Mouse (Mus musculus) T-helper 1 cell (primary cell): ENCODE data around the gene C530025M09Rik.

Experiments used
- in situ Hi-C: fragments of 300-600 bp; cut with MboI, MseI; formaldehyde crosslinking; loops from one replicate; pipeline ENCODE4 v1.15.1; 2025; ENCODE audit warnings: high pct_unique_total_duplicates

The C530025M09Rik gene

DNA sequence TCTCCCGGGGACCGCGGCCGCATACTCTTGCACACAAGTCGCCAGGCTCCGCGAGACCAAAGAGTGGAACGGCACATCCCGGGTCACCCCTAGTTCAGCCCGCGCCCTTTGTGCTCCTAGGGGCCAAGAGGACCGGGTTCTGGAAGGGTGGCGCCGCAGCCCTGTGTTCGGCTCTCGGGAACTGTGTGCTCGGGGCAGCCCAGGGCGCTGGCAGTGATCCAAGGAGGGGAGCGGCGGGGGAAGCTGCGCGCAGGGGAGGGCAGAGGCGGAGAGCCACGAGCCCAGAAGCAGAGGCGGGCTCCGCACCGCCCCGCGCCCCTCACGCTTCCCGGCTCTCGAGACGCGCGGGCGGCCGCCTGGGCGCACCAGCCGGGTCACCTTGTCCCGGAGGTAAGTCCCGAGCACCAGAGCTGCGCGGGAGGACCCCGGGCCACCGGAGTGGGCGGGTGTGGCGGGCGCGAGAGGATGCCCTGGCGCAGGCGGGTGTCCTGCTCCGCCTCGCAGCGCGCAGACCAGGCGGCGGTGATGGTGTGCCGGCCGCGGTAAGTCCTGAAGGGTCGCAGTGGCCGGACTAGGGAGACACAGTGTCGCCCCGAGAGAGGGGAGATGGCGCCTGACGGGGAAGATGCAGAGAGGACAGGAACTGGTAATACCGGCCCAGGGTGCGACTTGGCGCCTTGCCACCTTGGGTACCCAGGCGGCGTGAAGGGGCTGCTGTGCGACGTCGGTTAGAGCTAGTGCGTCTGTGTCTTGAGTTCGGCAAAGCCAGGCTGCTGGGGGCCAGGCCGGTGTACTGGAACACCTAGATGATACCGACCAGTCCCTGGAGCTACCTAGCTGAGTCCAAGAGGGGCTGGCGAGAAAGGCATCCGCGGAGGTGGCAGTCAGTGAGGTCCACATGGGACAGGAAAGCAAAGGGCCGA lies at the start of gene C530025M09Rik:
Gene C530025M09Rik (minus strand): TSS at position 678 of the 923 bp plus-strand sequence.
- in situ Hi-C loops = no loop called here

DNA sequence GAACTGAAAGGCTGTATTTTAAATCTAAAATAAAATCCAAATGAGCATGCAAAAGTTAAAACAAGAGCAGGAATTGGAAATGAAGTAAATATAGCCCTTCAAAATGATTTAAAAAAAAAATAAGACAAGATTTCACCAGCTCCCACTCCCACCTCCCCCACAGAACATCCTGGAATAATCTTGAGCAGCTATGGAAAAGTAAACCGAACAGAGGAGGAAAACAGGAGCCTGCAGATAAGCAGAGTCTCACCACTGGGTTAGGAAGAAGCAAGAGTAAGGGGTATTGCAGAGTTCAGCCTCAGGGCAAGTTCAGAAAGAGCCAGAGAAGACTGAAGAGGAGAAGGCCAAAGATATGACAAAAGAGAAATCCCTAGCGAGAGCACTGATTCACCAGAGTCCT lies 46.9 kb upstream of the C530025M09Rik start:
- in situ Hi-C loops = no loop called here

DNA sequence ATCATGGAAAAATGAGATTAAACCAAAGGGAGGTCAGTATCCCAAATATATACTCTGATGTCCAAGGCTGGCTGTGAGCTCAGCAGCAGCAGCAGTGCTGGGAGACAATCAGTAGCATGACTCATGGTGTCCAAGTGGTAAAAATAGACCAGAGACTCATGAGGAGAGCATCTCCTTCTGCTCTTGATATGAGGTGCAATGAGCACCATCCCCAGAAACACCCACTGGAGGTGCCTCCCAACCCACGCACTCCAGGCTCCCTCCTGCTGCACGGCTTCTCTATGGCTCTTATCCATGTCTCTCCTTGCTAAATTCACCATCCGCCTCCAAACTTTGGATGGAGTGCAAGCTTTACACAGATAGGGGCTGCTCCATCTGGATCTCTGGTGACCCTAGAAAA lies 42.3 kb upstream of the C530025M09Rik start:
- in situ Hi-C loops = no loop called here

DNA sequence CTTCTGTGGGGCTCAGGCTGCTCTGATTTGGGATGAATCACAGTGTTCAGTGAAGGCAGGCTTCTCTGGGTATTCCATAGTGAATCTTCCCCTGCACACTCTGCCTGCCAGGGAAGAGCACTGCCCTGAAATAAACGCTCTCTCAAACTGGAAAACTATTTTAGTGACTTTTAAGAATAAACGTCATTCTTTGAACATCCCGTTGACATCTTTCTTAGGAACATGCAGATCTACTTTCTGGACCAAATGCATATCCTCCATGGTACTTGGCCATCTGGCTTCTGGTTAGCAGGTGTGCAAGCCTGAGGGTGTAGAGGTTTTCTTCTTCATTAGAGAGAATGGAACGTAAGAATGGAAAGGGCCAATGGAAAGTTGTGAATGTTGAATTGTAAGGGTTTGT lies 41.5 kb upstream of the C530025M09Rik start:
- in situ Hi-C loops = no loop called here

DNA sequence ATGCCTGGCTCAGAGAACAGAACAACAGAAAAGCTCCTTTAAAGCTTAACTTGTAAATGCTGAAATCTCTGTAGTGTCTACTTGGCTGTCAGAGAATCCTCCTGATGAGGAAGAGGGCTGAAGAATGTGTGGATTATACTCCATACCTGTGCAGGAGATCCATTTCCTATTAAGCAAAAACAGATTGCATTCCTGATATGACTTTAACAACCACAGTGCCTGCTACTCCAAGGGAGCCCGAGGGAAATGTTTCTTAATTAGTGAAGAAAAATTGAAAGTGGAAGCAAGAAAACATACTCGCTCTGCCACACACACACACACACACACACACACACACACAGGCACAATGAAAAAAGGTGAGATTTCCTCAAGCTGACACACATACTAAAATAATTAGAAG lies 39.5 kb upstream of the C530025M09Rik start:
- in situ Hi-C loops = no loop called here

DNA sequence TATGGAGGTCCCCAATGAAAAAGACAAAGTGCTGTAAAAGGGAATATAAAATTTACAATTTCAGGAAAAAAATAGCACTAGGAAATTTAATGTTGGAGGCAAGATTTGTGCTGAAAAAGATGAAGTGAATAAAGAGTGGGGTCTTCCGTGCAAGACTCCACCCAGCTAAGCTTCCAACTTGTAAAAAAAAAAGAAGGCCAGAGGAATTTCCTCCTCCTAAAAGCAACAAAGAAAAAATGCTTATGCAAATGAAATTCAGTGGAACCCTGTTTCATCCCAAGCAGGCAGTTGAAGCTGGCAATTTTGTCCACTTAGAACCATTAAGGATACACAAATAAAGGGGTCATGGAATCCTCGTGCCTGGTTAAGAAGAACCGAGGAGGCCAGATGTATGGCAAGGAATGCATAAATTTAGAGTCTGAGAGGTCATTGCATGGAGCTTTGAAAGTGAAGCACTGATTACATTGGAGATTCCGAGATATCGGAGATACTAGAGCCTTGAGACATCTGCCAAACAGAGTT lies 35.0 kb upstream of the C530025M09Rik start:
- in situ Hi-C loops = no loop called here

DNA sequence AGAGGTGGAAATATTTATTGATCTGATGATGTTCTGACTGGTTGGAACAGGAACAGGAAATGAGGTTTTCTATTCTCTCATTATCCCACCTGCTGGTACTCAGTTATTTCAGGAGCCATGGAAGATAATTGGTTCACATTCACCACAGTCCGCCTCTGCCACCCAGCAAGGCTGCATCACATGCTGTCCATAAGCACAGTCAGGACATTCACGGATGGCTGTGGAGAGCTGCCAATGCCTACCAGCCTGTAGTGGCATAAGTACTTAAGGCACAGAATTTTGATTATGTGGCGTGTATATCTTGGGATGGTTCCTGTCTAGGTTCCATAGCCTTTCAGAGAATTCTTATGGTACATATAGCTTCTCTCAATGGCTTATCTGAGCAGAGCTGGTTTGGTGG lies 30.0 kb upstream of the C530025M09Rik start:
- in situ Hi-C loops = no loop called here

DNA sequence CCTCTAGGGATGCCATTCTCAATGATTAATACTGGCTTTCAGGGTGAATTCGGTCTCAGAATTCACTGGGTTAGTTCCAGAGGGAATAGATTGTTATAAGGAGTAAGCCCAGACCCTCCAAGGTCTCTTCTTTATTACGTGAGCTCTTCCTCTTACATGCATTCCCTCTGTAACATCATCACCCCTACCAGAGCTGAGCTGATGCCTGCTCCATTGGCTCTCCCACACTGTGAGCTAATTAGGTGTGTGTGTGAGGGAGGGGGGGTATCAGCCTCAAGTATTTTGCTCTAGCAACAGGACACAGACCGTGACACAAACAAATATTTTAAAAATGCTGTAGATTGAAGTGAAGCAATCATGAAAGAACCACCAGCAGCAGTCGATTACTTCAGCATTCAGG lies 17.8 kb upstream of the C530025M09Rik start:
- in situ Hi-C loops = no loop called here

DNA sequence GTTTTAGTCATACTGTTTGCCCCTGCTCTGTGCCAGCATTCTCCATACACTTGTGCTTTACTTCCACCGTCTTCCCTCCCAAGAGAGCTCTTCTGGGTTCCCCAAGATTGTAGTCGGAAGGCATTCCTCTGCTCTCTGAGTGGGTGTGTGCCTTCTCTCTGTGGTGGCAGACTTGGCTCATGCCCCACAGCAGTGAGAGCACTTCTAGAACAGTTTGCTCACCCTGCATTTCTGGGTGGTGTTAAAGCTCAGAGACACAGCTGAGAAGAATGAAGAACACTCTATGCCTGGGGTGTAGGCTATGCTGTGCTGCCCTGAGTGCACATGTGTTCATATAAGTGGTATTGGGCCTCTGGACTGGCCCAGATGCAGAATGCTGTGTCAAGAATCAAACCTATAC lies 13.6 kb upstream of the C530025M09Rik start:
- in situ Hi-C loops = no loop called here

DNA sequence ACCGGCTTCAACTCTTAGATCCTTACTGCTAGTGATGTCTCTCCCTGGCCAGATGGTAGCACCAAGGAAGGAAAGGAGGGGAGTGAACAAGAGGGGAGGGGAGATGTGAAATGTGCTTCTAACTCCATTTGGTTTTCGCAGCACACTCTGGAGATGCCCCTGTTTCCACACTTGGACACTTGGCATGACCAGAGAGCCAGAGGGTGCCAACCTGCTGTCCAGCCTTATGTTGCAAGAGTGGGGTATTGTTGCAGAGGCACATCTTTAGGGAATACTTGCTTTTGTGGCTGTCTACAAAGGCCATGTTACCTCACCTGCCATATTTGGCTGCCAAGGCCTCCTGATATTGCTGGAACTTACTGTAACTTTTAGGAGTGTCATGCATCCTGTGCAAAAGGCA lies 8.7 kb upstream of the C530025M09Rik start:
- in situ Hi-C loops = no loop called here

DNA sequence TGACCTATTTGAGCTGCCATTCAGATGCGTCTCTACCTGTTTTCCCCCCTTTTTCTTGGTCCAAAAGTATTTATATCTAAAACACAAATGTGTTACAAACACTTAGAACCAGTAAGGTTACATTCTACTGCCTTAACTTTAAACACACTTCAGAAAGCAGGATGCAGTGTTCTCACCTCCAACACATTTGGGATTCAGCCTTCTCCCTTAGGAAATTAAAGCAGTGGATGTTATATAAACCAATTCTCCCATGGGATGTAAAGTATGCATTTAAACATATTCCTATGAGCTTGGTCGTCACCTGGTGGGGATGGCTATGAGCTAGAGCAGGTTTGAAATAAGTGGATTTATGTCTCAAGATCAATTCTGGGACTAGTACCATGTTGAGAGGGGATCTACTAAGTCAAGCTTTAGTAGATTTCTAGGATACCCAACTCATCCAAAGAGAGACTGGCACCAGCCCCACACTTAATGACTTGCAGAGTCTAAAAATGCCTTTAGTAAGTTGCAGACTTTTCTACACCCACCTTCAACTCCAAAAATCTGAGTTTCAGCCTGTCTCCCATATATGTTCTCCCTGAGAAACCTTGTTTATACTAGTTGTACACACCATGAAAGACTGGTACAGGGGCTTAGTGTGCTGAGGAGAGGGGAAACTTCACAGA lies 5.6 kb upstream of the C530025M09Rik start:
- in situ Hi-C loops = no loop called here

DNA sequence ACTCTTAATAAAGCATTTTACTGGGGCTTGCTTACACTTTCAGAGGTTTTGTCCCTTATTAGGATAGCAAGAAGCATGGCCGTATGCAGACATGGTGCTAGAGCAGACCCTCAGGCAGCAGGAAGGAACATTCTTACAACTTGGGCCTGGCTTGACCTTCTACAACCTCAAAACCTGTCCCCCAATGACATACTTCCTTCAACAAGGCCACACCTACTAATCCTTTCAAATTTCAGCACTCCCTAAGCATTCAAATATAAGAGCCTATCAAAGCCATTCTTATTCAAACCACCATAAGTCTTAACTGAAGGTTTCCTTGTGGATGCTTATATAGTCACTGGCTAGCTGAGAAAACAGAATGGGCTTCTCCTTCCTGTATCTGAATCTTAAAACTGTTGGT lies 4.1 kb upstream of the C530025M09Rik start:
- in situ Hi-C loops = no loop called here

DNA sequence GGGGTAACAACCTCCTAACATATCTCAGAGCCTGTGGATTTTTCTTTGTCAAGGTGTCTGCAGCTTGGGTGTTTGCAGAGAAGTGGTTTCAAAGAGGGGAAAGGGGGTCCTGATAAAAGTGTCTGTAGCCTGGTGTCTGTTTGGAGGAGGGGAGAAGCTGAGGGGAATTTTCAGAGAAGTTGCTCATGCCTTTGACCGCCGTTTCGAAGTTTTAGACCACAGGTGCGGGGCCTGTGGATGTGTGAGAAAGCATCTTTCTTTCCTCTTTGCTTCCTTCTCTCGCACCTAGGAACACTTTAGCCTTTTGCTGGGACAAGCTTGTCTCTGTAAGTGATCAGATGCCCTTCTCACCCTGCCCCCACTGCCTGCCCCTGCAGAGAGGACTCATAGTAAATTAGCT lies 1.3 kb upstream of the C530025M09Rik start:
- in situ Hi-C loops = no loop called here

DNA sequence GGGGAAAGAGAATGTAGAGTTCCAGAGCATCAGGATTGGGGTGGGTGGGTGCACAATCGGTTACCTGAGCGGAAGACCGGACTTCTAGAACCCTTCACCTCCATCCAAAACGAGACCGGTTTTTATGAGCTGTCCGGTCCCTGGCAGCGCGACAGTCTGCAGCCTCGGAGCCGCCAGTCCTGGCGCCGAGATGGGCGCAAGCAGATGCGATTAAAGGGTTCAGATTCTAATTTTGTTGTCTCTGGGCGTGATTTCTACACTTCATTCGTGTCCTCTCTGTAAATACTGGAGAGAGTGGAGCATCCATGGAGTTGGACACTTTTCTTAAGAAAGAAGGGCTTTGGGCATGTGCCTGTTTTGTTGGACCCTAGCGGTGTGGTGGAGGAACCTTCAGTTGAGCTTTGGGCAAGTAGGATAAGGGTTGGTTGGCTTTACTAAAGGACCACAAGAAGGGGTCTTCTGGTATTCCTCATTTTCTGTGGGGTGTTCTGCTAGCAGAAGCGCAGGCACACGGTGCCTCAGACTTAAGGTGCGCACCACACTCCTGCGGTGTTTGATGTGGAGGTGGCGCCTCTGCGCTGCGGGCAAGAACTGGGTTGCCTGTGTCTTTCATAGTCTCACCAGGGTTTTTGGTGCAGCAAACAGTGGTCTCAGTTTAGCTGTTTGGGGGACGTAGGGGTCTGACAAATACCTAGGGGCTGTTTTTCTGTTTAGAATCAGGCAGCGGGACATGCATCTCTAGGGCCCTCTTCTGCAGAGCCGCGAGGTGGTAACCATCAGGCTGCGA lies 639 bp upstream of the C530025M09Rik start:
- in situ Hi-C loops = no loop called here

DNA sequence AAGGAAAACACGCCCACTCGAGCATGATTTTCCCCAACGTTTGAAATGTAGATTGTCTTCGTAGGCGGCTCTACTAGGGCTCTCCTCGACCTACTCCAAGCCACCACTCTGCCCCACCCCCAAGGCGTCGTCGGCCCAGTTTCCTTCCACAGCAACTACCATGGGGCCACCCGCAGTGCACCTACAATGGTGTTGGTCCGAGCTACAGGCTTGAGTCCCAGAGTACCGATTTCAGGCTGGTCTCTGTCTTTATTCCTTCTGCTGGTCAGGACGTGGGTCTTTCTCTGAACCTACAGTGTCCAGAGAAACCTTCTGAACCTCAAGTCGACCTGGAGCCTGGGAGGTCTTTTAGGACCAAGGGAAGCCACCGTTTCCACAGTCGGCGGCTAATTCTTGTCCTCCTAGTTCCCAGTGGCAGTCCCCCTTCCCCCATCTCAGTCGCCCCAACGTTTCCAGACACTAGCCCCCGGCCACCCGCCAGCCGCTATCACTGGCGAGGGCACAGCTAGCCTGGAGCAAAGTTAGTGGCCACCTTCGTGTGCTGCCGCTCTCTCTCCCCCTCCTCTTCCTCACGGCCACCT lies 968 bp downstream of the C530025M09Rik start:
- in situ Hi-C loops = no loop called here

DNA sequence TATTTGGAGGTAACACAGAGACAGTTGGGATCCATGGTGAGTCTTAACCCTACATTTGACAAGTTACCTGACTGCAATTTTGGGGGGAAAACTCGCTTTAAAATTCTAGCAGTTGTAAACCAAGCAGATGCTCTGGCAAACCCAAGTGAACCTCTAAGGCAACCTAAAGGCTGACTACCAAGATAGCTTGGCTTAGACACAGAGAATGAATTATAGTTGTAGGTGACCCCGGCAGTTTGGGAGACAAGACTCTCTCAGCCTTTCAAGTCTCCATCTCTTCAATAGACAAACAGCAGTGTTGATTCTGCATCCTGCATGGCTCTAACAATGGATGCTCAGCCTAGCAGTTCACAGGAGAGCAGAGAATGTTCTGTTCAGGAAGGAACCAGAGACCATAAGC lies 2.1 kb downstream of the C530025M09Rik start, which contains the start of gene Syndig1:
Gene Syndig1 (plus strand): TSS at position 301 of the 400 bp plus-strand sequence.
- in situ Hi-C loops = no loop called here

DNA sequence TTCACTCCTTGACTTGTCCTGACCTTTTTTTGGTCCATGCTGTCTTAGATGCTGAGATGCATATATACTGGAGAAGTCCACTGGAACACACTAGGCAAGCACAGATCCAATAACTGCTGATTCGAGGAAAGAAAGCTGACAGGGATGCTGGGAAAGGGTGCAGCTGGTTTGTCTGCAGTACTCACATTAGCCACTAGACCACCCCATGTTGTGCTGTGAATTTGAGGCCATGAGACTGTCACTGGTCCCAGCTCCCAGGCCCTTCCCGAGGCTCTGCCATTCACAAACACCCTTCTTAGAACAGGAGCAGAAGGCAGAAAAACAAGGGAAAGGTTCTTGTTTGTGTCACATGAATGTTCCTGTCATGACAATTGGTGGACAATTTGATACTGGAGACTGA lies 10.8 kb downstream of the C530025M09Rik start:
- in situ Hi-C loops = no loop called here

DNA sequence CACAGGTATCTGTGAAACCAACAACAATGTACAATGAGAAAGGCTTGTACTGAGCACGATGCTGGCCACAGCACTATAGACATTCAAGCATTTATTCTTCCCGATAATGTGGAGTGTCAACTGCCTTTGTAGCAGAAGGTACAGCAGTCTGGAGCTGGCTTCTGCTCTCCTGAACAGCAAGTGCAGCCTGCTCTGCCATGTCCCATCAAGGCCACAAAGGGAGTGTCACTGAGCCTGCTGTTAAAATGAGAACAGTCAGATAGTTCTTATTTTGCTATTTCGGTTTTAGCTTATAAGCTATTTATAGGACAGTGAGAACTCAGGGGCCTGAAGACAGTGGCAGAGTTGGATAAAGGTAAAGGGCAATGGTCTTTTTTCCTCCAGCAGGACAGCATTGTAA lies 11.3 kb downstream of the C530025M09Rik start:
- in situ Hi-C loops = no loop called here

DNA sequence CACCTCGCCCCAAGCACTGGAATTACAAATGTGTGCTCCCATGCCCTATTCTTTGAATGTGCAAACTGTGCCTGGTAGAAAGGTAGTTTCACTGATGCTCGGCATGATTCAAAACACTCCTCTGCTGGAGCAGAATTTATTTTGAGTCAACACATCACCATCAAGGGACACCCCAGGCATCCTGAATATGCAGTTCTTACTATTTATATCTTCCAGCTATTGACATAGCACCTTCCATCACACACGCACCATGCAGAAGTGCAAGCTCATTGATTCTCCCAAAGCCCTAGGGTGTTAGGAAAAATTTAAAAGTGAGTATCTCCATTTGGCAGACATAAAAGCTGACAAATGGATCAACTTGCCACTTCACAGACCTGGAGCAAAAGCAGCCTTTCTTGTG lies 12.6 kb downstream of the C530025M09Rik start:
- in situ Hi-C loops = no loop called here

DNA sequence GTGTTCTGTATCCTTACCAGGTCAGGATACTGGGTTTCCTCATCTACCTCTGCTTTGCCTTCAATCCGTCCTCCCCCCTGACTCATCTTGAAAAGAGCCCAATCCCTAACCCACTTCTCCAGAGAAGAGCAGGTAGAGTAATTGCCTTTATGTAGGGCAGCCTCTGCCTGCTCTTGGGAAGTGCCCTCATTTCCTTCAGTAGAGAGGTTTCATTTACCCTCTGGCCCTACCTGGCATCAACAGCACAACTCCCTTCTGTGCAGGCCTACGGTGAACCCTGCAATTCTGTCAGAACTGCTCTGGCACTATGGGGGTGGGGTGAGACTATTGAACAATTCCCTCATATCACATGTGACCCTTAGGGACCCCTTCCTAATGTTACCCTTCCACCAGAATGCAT lies 18.1 kb downstream of the C530025M09Rik start:
- in situ Hi-C loops = no loop called here

DNA sequence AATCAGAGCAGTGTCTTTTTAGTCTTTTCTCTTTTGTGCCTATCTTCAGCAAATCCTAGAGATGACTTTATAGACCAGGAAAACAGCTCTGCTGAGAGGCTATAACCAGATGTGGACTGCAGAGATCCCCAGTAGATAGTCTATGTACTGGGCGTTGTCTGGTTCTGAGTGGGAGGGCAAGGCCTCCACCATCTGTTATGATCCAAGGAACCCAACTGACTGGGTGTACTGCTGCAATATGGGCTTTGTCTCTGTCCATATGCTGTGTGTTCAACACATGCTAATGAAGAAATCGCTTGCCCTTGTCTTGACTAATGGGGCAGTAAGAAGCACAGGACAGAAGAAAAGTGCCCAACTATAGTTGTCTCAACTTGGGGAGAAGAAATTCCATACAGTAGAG lies 25.8 kb downstream of the C530025M09Rik start:
- in situ Hi-C loops = no loop called here
